Mouse (Mus musculus) cerebellum, postnatal 25 days (tissue): ENCODE measurements around the gene Mylk.
"Not testable (repeated sequence)": the region's sequence is repeated elsewhere in the genome, so short reads cannot be mapped to it uniquely, and the experiment has no call there.

Experiments used
- DNase-seq, 2 experiments: peaks; one replicate each; pipeline ENCODE4 v3.0.0; 2021; ENCODE audit warnings: mixed read lengths in 2 of 2

Mylk gene

GRCm38 (mm10) chr16:34772445-34773032 is 27.5 kb downstream of the Mylk start:
- no peak for DNase-seq

GRCm38 (mm10) chr16:34782442-34782841 is 37.4 kb downstream of the Mylk start:
- no peak for DNase-seq

- peak in 1 of 2 experiments; percentile 8 for DNase-seq
Observed at GRCm38 (mm10) chr16:34783536-34783935, 38.5 kb downstream of the Mylk start.

GRCm38 (mm10) chr16:34784675-34785074 is 39.7 kb downstream of the Mylk start:
- DNase-seq: no peak

GRCm38 (mm10) chr16:34792555-34792954 is 47.5 kb downstream of the Mylk start:
- no peak for DNase-seq

DNA sequence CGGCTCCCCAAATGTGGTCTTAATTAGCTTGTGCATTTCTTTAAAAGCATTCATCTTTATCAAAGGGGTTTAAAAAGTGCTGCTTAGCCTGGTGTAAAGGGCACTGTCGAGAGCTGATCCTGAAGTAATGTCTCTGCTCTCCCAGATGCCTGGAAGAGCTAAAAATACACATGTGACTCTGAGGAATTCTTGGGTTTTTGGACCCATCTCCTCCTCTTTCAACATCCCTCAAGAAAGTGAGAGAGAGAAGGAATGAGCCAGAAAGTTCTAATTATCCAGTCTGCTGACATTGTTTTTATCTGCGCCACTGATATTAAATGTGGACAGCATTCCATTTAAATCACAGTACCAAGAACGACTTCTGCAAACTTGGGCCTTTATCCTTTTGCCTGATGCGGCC is 48.0 kb downstream of the Mylk start:
- no peak for DNase-seq

GRCm38 (mm10) chr16:34801222-34801621 is 56.2 kb downstream of the Mylk start:
- no peak for DNase-seq

DNA sequence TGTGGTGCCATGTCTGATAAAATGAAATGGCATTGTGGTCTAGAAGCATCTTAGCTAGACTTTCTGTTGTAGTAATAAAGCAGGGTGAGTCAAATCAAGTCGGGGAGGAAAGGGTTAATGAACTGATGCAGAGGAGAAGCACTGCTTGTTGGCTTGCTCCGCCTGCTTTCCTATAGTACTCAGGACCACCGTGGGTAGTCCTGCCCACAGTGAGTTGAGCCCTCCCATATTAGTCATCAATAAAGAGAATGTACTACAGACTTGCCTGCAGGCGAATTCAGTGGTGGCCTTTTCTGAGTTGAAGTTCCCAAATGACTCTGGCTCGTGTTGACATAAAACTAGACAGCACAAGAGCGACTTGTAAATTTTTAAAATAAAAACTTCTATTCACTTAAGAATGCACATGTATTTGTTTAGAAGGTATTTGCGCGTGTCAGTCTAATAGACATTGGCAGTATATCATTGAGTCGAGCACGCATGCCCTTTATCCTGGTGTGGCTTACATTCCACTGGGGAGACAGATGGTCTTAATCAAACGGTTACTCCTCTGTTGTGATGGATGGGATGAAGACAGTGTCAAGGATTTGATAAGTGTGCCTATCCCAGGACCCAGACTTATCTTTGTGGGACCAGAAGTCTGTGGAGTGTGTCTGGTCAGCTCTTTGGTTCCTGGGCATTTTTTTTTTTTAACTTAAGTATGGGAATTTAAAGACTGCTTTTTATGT is 59.4 kb downstream of the Mylk start:
- DNase-seq: no peak

- DNase-seq: no peak
Observed at GRCm38 (mm10) chr16:34806883-34807767, 62.1 kb downstream of the Mylk start.

- no peak for DNase-seq
Observed at GRCm38 (mm10) chr16:34807768-34808275, 62.8 kb downstream of the Mylk start.

DNA sequence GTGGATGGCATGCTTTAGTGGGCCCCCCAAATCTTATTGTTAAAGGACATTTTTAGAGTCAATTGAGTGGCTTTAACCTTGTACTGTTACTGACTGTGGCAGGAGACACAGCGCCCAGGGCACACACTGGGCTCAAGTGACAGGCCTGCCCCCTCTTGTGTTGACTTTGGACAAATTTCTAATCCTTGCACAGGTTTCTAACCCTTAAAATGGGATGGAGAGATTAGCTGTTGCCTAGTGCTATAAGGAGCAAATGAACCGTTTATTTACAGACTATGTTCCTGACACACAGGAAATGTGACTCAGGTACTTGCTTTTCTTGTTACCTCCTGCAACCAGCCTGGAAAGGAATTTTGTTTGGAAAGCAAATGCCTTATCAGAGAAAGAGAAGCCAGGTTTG is 67.2 kb downstream of the Mylk start:
- DNase-seq: no peak

DNA sequence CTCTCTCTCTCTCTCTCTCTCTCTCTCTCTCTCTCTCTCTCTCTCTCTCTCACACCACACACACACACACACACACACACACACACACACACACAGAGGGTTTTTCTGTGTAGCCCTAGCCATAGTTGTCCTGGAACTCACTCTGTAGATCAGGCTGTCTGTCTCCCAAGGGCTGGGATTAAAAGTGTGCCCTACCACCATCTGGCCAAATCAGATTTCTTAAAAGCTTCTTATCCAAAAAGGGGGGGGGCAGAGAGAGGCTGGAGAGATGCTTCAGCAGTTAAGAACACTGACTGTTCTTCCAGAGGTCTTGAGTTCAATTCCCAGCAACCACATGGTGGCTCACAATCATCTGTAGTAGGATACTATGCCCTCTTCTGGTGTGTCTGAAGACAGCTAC is 68.2 kb downstream of the Mylk start:
- DNase-seq: not testable (repeated sequence)

DNA sequence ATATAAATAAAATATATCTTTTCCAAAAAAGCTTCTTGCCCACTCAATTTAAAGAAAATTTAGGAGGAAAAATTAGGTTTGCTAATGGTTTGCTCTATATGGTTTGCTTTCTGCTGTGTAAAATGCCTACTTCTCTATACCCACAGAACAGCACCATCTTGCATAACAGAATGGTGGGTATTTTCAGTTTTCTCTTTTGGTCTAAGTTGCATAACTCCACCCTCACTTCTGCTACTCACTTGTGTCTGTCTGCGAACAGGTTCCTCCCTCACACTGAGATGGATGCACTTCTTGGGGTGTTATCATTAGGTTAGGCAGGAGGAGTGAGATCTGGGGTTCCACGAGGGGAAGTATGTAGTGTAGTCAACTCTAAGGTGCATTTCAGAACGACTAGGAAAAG is 68.6 kb downstream of the Mylk start:
- DNase-seq: no peak

DNA sequence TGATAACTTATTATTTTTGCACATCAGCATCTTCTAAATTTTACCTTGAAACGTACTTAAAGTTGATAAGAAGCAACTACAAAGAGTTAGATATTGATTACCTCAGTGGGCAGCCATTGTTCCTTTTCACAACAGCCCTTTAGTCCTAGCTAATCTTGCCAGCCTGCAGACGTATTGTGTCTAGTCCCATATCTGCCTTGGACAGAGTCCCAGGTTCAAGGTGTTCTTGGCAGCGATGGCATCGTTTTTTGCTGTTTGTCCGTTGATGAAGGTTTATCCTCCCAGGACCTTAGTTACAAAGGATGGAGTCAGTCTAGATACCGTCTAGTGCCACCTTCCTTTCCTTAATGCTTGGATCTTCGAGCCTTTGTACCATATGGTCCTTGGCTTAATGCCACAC is 69.6 kb downstream of the Mylk start:
- DNase-seq: no peak

GRCm38 (mm10) chr16:34816548-34816947 is 71.5 kb downstream of the Mylk start:
- no peak for DNase-seq

DNA sequence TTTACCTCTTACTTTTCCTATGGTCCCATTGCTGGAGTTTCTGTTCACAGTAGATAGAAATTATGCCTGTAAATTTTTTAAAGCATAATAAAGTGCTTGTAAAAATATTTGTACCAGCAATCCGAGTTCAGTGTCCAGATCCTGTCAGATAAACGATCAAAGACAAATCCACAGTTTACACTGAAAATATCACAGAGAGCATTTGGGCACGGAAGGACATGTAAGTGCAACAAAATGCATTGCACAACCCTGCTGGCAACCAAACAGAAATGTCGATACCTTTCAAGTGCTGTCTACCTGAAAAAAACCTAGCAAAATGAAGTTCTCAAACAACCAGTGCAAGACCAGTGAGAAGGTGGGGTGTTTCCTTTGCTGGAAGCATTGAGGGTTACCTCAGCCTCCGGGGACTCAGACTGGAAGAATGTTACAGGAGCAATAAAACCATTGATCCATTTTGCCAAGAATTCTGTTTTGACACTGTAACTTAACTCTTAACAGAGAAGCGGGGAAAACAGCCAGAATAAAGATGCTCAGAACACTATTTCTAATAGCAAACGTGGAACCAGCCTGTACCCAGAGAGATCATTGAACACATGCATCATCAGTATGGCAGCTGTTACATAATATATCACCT is 80.2 kb downstream of the Mylk start:
- DNase-seq: no peak

GRCm38 (mm10) chr16:34834477-34834876 is 89.5 kb downstream of the Mylk start:
- no peak for DNase-seq

DNA sequence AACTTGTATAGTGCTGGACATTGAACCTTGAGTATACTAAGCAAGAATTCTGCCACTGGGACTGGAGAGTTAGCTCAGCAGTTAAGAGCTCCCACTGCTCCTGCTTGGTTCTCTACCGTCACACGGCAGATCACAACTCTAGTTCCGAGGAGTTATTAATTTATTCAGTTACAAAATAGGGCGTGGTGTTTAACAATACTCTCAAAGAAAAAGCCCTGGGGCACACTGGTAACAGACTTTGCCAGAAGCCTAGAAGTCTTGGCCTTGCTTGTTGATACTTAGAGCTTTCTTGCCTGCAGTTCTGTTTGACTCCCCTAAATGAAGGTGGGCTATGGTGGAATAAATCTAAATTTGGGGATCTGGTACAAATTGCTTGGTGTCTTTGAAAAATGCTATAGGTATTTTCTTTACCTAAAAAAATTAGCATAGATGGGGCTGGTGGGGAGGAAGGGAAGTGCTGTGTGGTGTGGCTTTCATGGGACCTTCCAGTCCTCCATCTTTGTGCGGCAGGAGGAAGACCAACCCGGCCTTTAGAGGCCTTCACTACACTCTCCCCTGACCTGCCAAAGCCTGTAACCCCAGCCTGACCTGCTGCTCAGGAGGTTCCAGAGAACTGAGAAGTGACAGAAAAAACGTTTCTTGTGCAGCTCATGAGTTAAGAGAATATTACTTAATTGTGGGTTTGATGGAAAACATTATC is 94.1 kb downstream of the Mylk start:
- no peak for DNase-seq

- DNase-seq: no peak
Observed at GRCm38 (mm10) chr16:34839704-34840331, 94.8 kb downstream of the Mylk start.

DNA sequence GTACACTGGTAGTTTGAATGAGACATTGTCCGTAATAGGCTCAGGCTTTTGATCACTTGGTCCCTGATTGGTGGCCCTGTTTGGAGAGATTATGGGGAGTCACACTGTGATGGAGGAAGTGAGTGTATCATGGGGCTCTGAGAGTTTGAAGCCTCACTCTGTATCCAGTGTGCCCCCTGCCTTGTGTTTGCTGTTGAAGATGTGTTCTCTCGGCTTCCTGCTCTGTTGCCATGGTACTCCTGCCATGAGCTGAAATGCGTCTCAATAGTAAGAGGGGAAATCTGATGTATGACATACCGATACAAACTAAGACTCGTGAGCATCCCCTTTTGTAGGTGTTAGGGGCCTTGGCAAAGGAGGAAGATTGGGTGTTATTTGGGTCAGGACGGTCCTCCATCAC is 99.8 kb downstream of the Mylk start:
- DNase-seq: no peak

DNA sequence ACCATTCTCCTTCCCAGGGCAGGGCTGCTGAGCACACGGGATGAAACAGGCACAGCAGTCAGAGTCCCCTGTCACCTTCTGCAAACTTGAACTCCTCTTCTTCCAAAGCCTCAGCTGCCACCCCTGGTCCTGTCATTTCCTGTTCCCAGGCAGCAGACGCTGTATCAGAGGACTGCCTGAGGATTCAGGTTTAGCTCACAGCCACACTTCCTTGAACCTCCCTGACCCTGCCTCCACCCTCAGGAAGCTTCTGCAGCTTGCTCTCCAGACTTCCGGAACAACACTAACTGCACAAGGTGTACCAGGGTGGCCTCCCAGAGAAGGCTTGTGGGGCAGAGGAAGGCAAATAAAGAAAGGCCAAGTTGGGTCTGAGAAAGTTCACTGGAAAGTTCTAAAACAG is 102.6 kb downstream of the Mylk start:
- DNase-seq: no peak

- DNase-seq: no peak
Observed at GRCm38 (mm10) chr16:34854066-34854465, 109.1 kb downstream of the Mylk start.
